Mouse (Mus musculus): ENCODE results near the gene Tesc.
A peak's percentile ranks its signal among the peaks of the same experiment; 100 is the strongest.

The Tesc gene

GRCm38 (mm10) chr5:118078550-118078949 is 51.0 kb downstream of the Tesc start:
- DNase-seq: no peak

GRCm38 (mm10) chr5:118079354-118079753 is 51.8 kb downstream of the Tesc start:
- no peak for DNase-seq

- no peak for DNase-seq
Measured at GRCm38 (mm10) chr5:118079839-118080250, 52.3 kb downstream of the Tesc start.

- no peak for DNase-seq
Measured at GRCm38 (mm10) chr5:118081374-118081949, 53.9 kb downstream of the Tesc start.

- no peak for DNase-seq
Measured at GRCm38 (mm10) chr5:118081996-118082395, 54.5 kb downstream of the Tesc start.

- no peak for DNase-seq
Measured at GRCm38 (mm10) chr5:118083060-118083638, 55.6 kb downstream of the Tesc start.

- DNase-seq: no peak
Measured at GRCm38 (mm10) chr5:118084171-118084727, 56.7 kb downstream of the Tesc start.

- no peak for DNase-seq
Measured at GRCm38 (mm10) chr5:118085313-118085712, 57.8 kb downstream of the Tesc start.

DNA sequence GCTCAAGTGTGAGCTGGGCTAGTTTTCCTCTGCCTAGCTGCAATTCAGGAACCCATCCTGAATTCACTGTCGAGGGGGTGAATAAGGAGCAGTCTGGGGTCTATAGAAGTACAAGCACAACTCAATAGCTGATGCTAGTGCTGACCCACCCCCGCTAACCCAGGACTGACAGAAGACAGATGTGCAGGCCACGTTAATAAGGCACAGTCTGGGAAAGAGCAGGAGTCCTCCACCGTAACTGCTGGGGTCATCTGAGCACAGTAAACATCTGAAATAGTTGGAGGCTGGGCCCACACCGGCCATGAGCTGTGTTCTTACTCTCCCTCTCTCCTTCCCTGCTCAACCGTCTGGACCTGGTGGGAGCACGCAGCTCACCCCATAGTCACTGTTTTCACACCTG is 59.4 kb downstream of the Tesc start:
- DNase-seq: no peak

DNA sequence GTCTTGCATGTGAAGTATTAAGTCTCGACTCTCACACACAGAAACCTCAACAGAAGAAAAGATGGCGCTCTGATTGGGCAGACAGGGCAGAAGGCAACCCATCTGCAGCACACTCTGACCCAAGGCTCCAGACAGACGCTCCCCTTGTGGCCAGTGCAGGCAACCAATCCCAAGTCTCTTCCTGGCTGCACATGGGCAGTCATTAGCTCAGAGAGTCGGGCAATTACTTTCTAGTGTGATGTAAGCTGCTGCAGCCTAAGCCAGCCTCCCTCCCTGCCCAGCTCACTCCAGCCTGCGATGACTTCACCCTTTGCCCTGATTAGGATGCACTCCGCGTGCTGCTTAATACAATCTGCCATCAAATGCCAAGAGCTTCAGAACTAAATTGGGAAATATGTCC is 61.6 kb downstream of the Tesc start:
- peak; percentile 68 to 71 for DNase-seq

- no peak for DNase-seq
Measured at GRCm38 (mm10) chr5:118090101-118090500, 62.6 kb downstream of the Tesc start.

DNA sequence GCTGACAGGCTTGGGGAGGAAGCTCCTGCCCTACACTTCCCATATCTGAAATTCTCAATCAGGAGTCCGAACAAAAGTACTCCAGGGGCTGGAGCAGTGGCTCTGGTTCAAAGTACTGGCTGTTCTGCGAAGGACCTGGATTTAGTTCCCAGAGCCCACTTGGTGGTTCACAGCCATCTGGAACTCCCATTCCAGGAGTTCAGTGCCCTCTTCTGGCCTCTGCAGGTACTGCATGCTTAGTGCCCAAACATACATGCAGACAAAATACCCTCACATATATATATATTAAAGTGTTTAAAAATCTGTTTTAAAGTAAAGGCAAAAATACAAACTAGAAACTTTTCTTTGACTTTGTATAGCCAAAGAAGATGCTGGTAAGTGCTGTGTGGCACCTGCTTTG is 63.3 kb downstream of the Tesc start:
- no peak for DNase-seq

- DNase-seq: no peak
Measured at GRCm38 (mm10) chr5:118093321-118094035, 65.9 kb downstream of the Tesc start.

DNA sequence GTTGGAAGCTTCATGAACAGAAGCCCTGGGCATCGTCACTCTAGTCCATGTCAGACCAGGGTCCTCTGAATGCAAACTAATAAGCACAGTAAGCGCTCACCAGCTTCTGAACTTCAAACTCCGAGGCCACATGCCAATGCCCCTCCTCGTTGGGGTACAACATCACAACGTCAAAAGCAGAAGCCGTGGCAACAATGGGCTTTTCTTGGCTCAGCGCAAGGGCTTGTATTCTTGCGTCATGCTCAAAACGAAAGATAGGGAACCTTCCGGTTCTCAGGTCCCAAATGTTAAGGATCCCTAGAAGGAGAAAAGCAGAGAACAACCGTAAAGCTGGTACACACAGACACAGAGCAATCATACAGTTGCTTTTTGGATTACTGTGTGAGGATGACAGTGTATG is 67.9 kb downstream of the Tesc start:
- DNase-seq: no peak

GRCm38 (mm10) chr5:118095849-118096248 is 68.3 kb downstream of the Tesc start:
- no peak for DNase-seq

DNA sequence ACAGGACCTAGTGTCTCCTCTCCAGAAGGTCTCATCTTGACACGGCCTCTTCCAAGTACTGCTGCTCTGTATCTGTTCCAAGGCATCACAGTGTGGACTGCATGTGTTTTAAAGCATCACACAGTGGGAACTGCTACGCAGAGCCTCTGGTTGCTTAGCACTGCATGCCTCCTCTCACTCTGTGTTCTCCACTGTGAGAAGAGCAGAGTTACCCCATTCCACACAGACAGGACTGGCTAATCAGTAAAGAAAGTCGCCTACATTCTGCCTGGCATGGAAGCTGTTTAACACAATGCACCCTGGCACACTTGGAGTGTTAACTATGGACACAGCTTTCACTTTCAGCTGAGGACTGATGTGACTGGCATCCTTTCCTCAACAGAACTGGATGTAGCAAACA is 68.8 kb downstream of the Tesc start:
- no peak for DNase-seq

DNA sequence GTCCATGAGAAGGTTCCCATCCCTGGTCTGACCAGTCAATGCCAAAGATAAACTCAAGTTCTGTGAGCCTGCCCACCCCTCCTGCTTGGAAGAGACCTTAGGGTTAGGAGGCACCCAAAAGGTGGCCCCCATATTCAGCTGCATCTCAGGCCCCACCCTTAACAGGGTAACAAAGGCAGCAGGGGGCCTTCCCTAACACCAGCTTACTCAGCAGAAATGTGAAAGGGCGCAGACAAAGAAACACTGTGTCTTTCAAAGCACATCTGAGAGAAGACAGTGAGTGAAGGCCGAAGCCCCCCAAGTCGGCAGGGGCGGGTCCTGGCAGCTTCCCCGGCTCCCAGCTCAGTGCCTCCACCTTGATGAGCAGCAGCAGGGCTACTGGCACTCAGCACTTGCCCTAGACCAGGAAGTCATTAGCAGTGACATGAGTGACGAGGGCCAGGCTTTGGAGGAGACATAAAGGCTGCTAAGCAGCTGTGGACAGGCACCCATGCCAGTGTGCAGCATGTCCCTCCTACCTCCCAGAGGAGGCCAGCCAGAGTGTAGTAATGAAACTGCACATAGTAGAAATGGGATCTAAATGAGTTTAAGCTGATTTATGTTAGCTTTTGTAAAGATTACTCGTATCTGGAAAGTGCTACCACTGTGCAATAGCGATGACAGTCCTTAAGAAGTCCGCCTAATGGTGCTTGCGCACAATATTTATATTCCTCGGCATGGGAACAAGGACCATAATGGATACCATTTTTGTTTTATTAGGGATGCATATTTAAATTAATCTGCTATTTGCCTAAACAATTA is 71.7 kb downstream of the Tesc start:
- DNase-seq: no peak

DNA sequence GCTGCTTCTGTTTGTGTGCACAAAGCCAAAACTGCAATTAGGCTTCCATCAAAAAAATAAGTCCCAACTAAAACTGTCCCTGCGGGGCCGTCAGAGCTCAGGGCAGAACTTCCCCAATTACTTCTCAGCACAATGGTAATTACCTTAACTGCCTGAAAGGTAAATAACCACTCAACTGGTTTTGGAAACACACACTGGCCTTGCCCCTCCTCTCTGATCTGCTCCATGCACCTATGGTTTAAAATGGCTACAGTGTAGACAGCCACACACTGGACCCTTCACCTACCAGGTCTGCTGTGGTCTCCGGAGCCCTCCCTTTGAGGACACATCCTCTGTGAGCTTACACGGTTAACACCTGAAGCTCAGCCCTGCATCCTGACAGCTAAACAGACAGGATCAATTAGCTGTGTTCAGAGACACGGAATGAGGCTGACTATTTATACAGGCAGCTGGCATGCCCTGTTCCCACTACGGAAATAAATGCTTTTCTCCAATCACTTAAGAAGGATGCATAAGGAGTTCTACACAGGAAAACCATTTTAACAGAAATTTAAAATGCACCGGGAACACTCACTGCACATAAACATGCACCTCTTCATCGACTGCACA is 72.4 kb downstream of the Tesc start:
- DNase-seq: no peak

DNA sequence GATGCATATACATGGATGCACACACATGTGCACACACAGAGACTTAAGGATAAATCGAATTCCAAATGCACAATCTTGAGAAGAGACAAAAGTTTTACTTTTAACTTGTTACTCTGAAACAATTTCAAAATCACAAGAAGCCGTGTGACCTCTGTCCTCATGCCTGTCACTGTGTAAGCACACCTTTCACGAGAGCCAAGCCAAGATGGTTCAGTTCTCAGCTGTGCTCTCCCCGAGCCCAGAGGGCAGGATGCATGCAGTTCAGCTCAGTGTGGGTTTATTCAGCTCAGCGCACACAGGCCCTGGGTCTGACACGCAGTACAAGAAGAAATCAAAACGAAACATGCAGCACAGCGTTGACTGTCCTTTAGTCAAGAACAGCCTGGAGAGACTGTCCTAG is 78.0 kb downstream of the Tesc start:
- no peak for DNase-seq

- no peak for DNase-seq
Measured at GRCm38 (mm10) chr5:118106667-118107066, 79.1 kb downstream of the Tesc start.

DNA sequence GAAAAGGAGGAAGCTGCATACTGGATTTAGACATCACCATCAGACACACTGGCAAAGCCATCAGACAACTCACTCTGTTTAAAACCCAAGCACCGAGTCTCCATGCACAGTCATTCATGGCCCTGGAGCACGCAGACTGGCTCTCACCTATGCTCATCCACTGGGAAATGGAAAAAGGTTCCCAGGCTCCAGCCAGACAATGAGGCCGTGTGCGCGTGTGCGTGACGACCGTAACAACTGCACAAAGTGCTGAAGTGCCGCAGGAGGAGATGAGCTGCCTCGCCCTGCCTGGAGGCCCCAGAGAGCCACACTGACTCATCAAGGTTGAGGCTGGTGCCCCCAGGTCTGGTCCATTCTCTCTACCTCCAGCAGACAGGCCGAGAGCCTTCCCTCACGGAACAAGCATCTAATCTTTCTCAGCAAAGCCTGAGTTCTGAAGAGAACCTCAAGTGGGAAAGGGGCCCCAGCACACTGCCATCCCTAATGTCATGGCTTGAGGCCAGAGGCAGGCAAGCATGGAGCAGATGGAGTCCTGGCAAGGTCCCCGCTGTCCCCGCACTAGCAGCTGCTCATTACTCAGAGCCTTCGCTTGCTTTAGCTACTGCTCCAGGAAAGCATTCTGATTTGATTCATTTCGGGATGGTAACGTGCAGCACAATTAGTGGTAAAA is 80.7 kb downstream of the Tesc start:
- peak; percentile 93 for DNase-seq

DNA sequence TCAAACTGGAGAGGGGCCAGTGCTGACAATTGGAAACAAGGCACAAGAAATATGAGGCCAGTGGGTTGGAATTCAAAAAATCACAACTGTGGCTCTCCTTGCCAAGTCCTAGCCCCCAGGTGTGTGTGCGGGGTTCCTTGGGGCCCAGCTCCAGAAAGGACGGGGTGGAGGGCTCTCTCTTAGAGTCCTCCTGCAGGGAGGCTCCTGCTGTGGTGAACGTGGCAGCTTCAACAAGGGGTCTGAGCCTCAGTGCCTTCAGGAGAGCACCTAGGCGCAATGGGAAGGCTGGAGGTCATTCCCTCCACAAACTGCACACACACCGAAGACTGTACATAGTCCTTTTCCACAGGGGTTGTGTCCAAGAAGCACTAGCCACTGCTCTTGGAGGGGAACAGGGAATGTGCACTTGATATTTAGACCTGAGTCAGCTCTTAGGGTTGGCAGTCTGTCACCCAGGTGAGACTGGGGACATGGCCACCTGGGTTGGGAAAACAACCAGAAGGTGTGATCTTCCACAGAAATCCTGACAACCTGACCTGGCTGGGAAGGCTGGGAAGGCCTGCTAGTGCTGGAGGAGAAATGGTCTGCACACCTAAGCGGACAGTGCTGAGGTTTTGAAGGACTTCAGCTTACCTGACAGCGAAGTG is 81.4 kb downstream of the Tesc start:
- DNase-seq: peak; percentile 36 to 44
